Mouse (Mus musculus): Measurements from ENCODE around the gene Zmynd8.

Gene Zmynd8

DNA sequence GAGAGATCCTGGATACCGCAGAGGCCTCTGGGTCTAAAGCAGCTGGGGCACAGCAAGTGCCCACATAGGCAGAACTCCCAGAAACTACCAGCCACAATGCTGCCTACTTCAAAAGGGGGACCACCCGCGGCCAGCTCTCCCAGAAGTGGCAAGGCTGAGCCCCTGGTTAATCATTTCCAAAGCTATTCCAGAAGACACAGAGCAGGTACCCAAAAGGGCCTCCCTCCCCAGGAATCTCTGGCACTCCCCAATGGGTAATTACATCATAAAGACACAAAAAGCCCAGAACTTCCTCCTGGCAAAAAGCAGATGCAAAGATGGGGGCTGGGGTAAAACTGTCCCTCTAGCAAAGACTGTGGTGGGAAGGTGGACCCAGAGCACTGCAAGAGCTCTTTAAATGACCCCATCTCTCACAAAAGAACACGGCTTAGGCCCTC lies 41.4 kb downstream of the Zmynd8 start:
- peak; percentile 65 for DNase-seq

DNA sequence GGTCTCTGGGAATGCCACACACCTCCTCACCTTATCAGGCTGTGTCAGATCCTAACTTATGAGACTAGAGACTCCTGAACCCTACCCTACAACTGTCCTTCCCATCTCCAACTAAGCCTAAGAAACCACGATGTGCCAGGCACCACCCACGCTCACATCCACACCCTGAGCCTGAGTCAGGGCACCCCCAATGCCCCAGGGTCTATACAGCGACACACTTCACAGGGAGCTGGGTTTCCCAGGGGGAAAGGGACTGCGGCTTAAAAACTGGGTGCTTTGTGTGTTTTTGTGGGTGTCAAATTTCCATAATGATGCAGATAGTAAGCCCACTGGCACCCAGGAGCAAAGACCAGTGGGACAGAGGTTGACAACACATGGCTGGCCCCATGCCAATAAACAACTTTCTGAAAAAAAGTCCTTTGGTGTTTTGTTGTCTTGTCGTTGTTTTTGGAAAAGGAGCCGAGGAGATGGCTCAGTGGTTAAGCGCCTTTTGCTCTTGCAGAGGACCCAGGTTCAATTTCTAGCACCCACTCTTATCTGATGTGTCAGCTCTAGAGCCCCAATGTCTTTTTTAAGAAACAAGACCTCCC lies 42.1 kb downstream of the Zmynd8 start:
- peak; percentile 40 for DNase-seq

DNA sequence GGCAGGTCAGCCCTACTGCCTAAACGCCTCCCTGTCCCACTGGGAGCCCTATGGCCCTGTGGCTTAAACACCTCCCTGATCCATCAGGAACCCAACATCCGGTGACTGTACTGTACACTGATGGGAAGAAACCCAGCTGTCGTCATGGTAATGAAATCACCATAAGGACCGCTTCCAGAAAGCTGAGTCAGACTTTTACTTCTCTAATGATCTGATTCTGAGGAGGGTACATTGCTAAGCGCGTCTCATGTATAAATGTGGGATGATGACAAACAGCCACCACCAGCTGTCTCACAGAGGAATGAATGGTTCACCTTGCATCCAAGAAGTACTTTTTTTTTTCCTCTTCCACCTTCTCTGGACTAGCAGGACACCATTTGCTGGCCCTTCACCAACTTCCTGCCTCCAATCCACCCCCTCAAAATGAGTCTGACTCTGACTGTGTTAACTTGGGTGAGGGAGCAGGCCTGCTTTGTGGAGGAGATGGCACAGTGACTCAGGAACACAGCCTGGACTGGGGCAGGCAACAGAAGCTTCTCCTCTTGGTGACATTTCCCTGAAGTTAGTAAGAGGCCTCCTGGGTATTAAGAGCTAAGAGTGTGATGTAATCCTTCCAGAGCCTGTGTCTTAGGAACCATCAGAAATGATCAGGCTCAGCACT lies 43.0 kb downstream of the Zmynd8 start:
- DNase-seq, result peak; percentile 79

DNA sequence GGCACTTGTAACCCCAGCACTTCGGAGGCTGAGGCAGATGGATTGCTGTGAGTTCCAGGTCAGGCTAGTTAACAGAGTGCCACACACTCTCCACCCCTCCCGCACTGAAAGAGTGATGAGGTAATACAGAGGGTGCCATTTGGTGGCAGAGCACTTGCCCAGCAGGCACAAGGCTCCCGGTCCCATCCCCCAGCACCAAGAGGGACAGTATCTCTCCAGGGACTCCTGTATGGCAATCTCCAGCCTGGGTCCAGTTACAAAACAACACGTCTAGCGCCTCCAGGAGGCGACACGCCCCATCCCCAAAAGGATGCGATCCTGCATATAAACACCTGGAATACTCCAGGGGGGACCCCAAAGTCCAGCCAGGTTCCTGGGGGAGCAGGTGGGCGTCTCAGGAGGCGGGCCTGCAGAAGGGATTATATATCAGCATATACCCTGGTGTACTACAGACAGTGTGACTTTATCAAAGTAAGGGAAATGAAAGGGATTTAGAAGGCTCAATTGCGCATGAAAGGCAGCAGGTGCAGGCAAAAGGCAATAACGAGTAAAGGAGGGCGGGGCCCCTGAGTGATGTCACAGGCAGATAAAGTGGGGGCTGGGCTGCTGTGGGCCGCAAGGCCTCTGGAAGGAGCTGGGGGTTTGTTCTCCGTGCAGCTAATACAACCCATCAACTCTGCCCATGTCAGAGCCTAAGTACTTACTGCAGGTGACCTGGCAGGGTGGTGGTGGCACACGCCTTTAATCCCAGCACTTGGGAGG lies 44.4 kb downstream of the Zmynd8 start:
- DNase-seq, result no peak

DNA sequence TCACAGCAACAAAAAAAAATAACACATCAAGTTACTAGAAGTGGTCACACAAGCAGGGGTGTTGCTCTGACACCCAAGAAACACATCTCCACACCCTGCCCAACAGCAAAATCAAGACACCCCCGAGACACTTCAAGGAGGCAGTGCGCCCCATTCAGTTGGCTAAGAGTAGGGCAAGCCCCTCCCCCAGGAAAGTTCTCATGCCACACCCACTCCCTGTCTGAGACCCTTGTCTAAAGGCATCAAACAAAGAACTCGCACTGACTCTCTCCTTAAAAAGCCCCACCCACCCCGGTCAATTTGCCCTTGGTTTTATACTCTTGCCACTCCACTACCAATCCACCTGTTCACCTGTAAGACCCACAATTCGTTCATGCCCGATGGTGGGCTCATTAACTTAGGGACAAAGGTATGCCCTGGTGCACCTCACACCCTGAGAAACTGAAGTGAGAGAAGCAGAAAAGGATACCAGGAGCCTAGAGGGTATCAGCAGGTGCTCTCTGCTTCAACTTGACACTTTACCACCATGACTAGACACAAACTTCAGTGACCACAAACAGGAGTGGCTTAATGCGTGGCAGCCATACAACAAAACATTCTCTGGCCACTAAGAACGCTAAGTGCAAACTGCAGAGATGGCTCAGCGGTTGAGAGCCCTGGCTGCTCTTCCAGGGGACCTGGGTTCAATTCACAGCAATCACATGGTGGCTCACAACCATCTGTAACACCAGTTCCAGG lies 45.8 kb downstream of the Zmynd8 start:
- no peak for DNase-seq

DNA sequence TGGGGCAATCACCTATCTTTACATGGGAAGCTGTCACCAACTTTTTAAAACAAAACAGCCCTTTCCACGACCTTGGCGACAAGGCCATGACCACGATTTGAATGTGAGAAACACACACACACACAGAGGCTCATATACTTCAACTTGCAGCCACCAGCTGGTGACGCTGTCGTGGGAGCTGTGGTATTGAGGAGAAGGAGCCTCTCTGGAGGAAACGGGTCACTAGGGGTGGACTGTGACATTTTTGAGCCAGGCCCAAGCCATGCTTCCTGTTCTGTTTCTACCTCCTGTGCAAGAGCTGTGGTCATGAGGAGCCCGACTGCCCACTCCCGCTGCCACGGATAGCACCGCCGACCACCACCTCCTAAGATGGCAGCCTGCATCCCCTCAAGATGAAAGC lies 46.4 kb downstream of the Zmynd8 start:
- peak; percentile 70 for DNase-seq

DNA sequence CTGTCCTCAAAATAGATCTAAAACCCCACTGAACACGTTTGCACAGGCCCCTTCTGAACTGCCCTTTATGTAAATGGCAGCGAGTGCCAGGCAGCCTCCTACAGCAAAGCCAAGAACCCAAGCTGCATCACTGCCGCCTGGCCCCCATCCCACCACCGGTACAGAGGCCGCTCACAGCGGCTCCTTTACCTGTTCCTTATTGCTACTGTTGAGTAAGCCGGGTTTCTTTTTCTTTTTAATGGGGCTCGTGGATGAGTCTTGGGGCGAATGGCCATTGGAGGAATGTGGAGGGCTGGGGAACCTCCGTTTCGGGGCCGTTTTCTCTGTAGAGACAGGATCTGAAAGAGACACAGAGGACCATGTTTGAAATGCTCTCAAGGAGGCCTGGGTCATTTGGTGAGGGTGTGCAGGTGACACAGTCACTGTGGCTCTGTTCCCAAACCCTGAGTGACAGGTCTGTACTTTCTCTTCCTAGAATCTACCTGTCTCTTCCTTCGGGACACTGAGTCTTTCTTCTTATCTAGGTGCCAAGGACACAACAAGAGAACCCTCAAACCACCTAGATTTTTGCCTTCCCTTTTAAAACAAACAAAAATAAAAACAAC lies 46.9 kb downstream of the Zmynd8 start:
- DNase-seq, result no peak

DNA sequence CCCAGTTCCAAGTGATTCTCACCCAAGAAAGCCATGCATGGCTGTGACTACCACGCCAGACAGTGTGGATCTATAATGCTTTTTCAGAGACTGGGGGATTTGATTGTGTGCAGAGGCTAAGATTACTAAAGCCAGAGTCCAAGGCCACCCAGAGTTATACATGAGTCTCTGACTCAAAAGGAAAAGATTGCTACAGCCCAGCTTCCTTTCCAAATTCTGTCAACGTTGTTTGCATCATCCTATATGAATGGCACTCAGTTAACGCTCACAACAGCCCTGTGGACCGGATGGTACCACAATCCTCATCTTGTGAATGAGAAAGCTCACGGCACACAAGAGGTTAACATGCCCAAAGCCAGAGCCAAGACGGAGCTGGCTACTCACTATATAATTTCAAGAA lies 48.0 kb downstream of the Zmynd8 start:
- DNase-seq, result no peak

DNA sequence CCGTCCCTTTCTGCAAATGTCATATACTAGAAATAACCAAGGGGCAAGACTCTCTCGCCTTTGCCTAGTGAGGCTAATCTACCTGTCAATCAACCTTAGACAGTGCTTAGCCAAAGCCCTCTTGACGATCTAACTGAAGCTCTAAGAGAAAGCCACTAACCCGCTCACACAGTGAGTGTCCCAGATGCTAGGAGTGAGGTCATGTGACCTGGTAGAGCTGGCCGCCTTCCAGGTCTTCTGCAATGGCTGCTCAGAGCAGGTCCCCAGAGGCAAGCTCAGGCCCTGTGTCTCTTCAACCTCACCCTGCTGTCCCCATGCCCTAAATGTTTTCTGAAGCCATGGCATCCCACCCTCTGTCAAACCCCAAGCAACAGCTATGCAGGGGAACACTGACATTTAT lies 49.7 kb downstream of the Zmynd8 start:
- peak; percentile 81 for DNase-seq

DNA sequence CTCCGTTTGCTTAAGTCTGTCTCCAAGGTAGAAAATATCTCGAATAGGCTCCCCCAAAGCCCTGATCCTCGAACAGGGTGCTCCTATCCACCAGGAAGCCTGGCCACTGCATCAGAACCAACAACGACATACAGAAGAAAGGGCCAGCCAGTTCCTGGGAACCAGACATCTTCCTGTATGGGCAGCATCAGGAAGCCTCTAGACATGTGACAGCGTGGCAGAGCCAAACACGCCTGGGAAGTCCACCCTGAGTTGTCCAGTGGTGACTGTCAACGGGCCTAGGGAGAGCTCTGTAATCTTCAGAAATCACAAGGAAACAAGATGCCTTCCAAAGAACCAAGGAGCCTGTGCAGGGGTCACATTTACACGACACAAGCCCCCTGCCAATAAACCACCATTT lies 52.0 kb downstream of the Zmynd8 start:
- peak; percentile 40 for DNase-seq

DNA sequence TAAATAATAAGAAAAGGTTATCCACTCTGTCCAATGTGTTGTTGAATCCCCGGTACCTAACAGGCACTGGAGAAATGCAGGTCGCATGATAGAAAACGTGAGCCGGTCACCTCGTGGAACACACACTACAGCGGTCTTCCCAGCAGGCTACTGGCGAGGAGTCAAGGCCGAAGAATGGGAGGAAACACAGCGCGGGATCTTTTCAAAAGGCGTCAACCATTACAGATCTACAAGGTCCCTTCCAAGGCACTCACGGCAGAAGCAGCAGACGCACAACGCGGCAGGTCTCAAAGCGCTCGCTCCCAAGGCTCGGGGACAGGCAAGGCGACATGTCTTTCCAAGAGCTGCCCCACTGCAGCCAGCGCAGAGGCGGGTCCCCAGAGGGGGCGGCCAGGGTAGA lies 53.3 kb downstream of the Zmynd8 start:
- peak; percentile 49 for DNase-seq

DNA sequence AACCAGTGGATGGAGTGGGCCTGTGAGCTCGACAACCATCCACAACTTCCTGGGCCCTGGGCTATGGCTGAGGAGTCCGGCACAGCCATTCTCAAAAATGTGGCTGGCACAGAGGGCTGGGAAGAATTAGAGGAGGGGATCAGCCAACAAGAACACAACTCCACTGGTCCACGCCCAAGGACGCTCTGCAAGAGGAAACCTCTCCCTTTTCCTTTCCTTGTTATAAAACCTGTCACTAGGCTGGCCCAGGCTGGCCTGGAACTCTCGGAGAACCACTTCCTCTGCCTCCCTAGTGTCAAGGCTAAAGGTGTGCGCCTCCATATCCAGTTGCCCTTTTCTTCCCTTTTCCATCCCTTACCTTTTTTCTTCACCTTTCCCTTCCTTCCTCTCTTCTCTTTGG lies 55.5 kb downstream of the Zmynd8 start:
- DNase-seq, result peak; percentile 65

DNA sequence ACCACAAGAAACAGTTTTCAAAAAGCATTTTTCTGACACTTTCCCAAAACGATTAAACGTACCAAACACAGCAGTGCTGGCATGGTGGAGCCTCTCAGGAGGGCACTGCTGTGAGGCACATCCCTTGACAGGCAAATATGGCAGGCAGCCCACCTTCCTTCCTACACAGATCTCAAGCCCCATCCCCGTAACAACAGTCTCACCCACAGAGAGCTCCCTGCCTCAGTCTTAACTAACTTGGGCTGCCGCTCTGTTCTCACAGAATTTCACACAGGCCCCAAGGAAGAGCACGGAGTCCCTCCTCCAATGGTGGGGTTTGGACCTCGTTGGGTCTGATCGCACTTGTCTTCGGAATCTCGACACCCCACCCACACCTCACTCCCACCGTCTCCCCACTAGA lies 56.6 kb downstream of the Zmynd8 start:
- no peak for DNase-seq

DNA sequence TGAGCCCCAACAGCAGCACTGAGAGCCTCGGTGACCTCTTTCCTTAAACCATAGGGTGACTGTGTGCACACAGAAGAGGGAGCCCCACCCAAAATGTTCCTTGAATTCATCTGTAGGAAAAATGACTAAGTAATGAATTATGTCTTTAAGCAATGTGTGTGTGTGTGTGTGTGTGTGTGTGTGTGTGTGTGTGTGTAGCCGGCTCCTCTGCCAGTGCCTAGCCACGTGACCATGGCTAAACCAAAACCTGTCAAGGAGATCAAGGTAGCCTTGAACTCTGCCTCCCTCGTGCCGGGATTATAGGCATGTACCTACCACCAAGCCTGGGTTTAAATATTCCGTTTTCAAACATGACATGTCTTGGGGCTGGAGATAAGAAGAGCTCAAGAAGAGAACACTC lies 57.0 kb downstream of the Zmynd8 start:
- no peak for DNase-seq

DNA sequence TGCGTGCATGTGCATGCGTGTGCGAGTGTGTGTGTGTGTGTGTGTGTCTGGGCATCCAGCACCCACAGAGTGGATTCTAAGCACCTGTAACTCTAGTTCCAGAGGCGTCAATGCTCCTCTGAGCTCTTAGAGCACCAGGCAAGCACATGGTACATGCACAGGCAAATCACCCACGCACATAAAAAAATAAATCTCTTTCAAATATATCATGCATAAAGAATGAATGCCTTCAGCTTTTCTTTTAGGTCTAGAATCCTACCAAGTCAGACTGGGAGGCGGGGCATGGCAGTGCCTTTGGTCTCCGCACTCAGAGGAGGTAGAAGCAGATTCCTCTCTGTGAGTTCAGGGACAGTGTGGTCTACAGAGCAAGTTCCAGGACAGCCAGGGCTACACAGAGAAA lies 58.0 kb downstream of the Zmynd8 start:
- no peak for DNase-seq

DNA sequence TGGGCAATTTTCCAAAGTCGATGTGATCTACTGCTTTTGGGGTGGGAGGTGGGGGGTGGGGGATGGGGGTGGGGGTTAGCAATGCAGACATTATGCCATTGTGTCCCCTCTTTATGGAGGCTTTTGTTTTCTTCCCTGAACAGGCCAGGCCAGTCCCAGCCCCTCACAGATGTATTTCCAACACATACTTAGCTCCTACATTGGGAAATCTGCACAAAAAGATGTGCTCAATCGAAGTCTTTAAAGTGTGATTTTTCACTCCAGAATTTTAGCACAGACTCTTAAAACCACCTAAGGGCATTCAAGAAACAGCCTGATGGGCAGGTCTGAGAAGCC lies 59.5 kb downstream of the Zmynd8 start:
- DNase-seq, result no peak

DNA sequence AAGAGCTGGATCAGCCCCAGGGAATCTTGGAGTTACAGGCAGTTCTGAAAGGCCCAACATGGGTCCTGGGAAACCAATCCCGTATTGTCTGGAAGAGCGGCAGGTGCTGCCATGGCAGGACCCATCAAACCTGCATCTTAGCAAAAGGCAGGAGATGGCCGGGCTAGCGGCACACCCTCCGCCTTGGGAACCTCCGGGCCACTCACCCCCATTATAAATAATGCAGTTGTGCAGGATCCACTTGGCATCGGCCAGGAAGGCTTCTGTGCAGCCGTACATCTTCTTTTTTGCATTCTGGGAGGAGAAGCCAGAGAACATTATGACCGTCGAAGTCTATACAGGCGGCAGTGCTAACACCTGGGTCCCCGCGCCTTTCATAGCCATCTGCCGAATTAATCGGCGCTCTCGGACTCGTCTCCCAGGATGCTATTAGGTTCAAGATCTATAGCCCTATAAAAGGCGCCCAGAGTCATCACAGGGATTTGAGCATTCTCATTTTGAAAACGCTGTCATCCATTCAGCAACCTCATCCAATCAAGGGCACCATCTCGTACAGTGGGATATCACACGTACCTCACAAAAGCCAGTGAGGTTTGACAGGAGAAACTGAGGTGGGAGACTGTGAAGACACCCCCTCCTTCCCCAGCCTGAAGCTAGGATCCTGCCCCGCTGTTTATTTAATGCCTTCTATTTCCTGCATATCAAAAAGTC lies 60.1 kb downstream of the Zmynd8 start:
- DNase-seq, result no peak

DNA sequence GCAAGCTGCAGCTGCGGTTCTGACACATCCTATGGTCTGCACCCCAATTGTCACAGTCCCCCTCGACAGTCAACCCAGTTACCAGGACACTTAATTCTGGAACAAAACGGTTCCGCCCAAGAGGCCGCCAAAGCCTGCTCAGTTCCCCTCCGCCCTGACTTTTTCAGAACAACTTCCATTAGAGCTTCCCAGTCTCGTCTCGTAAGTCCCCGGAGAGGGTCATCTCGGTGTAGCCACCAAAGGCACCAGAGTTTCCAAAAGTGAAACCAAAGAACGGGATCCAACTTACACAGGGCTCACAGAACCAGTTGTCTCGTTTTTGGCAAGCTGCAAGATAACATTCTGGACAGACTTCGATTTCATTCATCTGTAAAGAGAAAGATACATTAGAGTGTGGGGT lies 64.2 kb downstream of the Zmynd8 start:
- no peak for DNase-seq

DNA sequence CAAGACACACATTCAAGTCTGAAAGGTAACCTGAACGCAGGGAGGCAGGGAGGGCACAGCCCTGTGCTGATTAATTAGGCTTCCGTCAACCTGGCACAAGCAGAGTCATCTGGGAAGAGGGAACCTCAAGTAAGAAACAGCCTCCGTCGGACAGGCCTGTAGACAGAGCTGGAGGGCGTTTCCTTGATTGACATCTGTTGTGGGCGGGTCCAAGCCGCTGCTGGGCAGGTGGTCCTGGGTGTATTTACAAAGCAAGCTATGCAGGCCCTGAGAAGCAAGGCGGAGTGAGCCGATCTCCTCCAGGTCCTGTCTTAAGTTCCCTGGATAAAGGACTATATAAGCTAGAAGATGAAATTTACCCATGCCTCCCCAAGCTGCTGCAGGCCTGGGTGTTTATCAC lies 65.3 kb downstream of the Zmynd8 start:
- DNase-seq, result no peak

DNA sequence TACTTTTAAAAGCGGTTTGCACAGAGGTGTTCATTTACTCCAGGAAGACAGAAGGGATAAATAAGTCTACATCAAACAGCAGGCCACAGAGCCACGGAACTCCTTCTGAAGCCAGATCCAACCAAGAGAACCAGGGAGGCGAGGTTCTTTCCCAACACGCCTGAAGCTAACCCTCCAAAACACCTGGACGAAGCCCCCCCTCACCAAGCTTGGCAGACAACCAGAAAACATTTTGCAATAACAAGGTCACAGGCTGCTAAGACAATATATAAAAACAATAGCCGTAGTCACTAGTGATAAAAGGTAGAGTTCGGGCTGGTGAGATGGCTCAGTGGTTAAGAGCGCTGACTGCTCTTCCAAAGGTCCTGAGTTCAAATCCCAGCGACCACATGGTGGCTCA lies 66.1 kb downstream of the Zmynd8 start:
- DNase-seq, result peak; percentile 48

DNA sequence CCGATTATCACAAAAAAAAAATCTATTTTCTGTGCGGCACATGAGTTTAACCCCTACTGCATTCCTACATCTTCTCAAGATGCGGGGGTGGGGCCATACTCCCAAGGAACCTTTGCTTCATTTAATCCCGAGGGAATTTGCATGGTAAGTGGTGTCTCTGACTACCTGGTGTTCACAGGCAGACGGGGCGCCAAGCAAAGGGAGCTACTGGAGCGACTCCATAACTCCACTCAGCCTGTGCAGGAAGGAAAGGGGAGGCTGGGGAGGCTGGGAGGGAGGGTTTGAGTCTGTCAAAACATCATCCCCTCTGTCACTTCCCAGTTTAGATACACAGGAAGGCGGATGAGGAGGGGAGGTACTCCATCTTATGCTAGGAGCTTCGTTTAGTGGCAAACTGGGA lies 66.5 kb downstream of the Zmynd8 start:
- DNase-seq, result peak; percentile 64

DNA sequence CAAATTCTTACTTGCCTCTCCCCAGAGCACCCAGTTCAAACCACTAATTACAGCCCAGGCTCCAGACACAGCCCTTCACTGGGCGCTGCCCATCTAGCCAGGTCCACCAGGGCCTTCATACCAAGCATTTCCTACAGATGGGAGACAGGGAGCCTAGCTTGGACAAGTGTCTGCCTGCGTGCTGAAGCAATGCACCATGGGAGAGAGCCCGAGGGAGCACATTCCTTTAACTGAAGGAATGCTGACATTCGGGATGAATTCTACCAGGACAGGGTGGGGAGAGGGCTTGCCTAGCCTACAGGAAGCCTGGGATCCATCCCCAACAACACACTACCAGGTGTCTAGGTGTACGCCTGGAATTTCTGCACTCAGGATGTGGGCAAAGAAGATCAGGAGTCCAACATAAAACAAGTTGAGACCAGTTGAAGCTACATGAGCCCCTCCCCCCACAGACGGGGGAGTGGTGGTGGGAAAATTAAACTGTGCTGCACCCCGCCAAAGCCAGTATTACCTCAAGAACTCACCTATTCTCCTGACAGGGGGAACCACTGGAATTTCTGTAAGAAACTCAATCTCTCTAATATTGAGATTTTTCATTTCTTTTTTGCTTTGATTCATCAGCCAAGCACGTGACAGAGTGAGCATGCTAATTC lies 67.1 kb downstream of the Zmynd8 start:
- peak; percentile 34 for DNase-seq
